Mouse (Mus musculus) midbrain, embryonic 16.5 days (tissue): ENCODE measurements around the gene Fggy. TPM values are rescaled to one million over a fixed set of nuclear protein-coding genes. Genes with fewer than 3 reads are reported as not detected.

Experiments used
- ATAC-seq: fragments of 200-750 bp; cut with Nextera tagmentation; 2 replicates; pipeline ENCODE4 v1.8.0; 2017; ENCODE audit warnings: moderate TSS enrichment
- H3K27ac ChIP-seq: fragments of 300-500 bp; sonication (generic); 2 replicates; pipeline ENCODE4 v1.5.1; 2014; ENCODE audit warnings: mild to moderate bottlenecking, low read length, mixed read lengths
- H3K27me3 ChIP-seq: fragments of 300-500 bp; sonication (generic); 2 replicates; pipeline ENCODE4 v1.6.1; 2014; ENCODE audit warnings: low read depth, low read length, mixed read lengths; ENCODE audit not compliant: control insufficient read depth, insufficient read depth
- H3K36me3 ChIP-seq: fragments of 300-500 bp; sonication (generic); 2 replicates; pipeline ENCODE4 v1.6.1; 2014; ENCODE audit warnings: mild to moderate bottlenecking, low read length, moderate library complexity, mixed read lengths; ENCODE audit not compliant: control insufficient read depth, insufficient read depth
- H3K4me1 ChIP-seq: fragments of 300-500 bp; sonication (generic); 2 replicates; pipeline ENCODE4 v1.6.1; 2014; ENCODE audit warnings: mild to moderate bottlenecking, low read length, mixed read lengths; ENCODE audit not compliant: control insufficient read depth, insufficient read depth
- H3K4me2 ChIP-seq: fragments of 300-500 bp; sonication (generic); 2 replicates; pipeline ENCODE4 v1.6.1; 2014; ENCODE audit warnings: mild to moderate bottlenecking, low read length, mixed read lengths
- H3K4me3 ChIP-seq: fragments of 300-500 bp; sonication (generic); 2 replicates; pipeline ENCODE4 v1.5.1; 2014; ENCODE audit warnings: low read depth, mild to moderate bottlenecking, low read length, moderate library complexity, mixed read lengths
- H3K9ac ChIP-seq: fragments of 300-500 bp; sonication (generic); 2 replicates; pipeline ENCODE4 v1.6.1; 2014; ENCODE audit warnings: low read depth, low read length, mixed read lengths
- H3K9me3 ChIP-seq: fragments of 300-500 bp; sonication (generic); replicated peaks from 2 replicates; pipeline ENCODE4 v1.6.1; 2014; ENCODE audit warnings: mild to moderate bottlenecking, low read length, mixed read lengths; ENCODE audit not compliant: control insufficient read depth, poor library complexity, severe bottlenecking
- WGBS: fragments of 180-500 bp; shearing (Covaris S2); extraction: QIAGEN DNeasy Blood & Tissue Kit; methylation state at CpG from one replicate; pipeline ENCODE4 v1.1.7; 2014; 5-methylcytosine and 5-hydroxymethylcytosine counted together
- polyA plus RNA-seq: library from polyadenylated mRNA; unstranded; fragments of >200 nt; fragmentation: Nextera tagmentation; extraction: Ambion mirVana; gene quantifications from 2 replicates; pipeline ENCODE4 v1.2.1, GENCODE M21; 2015

Fggy gene
- polyA plus RNA-seq, 1 experiment from 2014 or later, result 5.9 TPM

GRCm38 (mm10) chr4:95934384-95935035 is 377.2 kb downstream of the Fggy start:
- no peak for ATAC-seq
- no peaks in the 10 kb centered on the region for H3K9me3 ChIP-seq
- H3K4me1 ChIP-seq, result no peaks in the 10 kb centered on the region
- no peak overlapping the region for H3K4me3 ChIP-seq
- no peaks in the 10 kb centered on the region for H3K27me3 ChIP-seq
- 81% methylated on average over 4 of the region's 4 CpGs for WGBS
- no peak overlapping the region for H3K4me2 ChIP-seq
- no peak overlapping the region for H3K9ac ChIP-seq
- H3K27ac ChIP-seq, result no peak overlapping the region
- no peaks in the 10 kb centered on the region for H3K36me3 ChIP-seq

- WGBS, result 79% methylated on average over 3 of the region's 3 CpGs
- no peak overlapping the region for H3K27ac ChIP-seq
Measured at GRCm38 (mm10) chr4:95938701-95939100, 381.4 kb downstream of the Fggy start.

GRCm38 (mm10) chr4:95947896-95948295 is 390.6 kb downstream of the Fggy start:
- Histone ChIP-seq H3K9ac (no peak overlapping the region), H3K4me2 (no peak overlapping the region), H3K4me3 (no peak overlapping the region), H3K27ac (no peak overlapping the region), H3K36me3 (no peaks in the 10 kb centered on the region), H3K9me3 (no peaks in the 10 kb centered on the region; the same call in 1 of the 2 replicates), H3K27me3 (no peaks in the 10 kb centered on the region), H3K4me1 (no peaks in the 10 kb centered on the region)
- 75% methylated on average over 1 of the region's 1 CpGs for WGBS
- ATAC-seq, result no peak

More at GRCm38 (mm10) chr4:95938701-95939100, 381.4 kb downstream of the Fggy start:
- Histone ChIP-seq H3K9me3 (no peaks in the 10 kb centered on the region), H3K36me3 (no peaks in the 10 kb centered on the region), H3K9ac (no peak overlapping the region), H3K4me3 (no peak overlapping the region), H3K4me1 (no peaks in the 10 kb centered on the region), H3K4me2 (no peak overlapping the region), H3K27me3 (no peaks in the 10 kb centered on the region)
- no peak for ATAC-seq

GRCm38 (mm10) chr4:95953328-95953727 is 396.0 kb downstream of the Fggy start:
- no peaks in the 10 kb centered on the region for H3K36me3 ChIP-seq
- no peak overlapping the region for H3K4me3 ChIP-seq
- H3K9ac ChIP-seq, result no peak overlapping the region
- no peaks in the 10 kb centered on the region for H3K27me3 ChIP-seq
- H3K4me2 ChIP-seq, result no peak overlapping the region
- no peaks in the 10 kb centered on the region for H3K9me3 ChIP-seq
- no peak for ATAC-seq
- H3K4me1 ChIP-seq, result no peaks in the 10 kb centered on the region
- no peak overlapping the region for H3K27ac ChIP-seq

- H3K4me2 ChIP-seq, result peak within 1 kb of the TSS; percentile 87
- WGBS, result under 1% methylated on average over 81 of the region's 82 CpGs
Measured at GRCm38 (mm10) chr4:95966928-95967724, 409.8 kb downstream of the Fggy start, which contains the start of gene Hook1. Gene Hook1, plus strand, starts transcription at chr4:95967240.

More at GRCm38 (mm10) chr4:95966928-95967724, 409.8 kb downstream of the Fggy start, which contains the start of gene Hook1:
- no peaks in the 10 kb centered on the region for H3K27me3 ChIP-seq
- H3K27ac ChIP-seq, result peak within 1 kb of the TSS; percentile 87
- H3K9ac ChIP-seq, result peak within 1 kb of the TSS; percentile 93
- H3K9me3 ChIP-seq, result no peaks in the 10 kb centered on the region
- peaks cover 17% of the 10 kb centered on the region for H3K4me1 ChIP-seq
- peak; percentile 99 for ATAC-seq
- no peaks in the 10 kb centered on the region for H3K36me3 ChIP-seq
- H3K4me3 ChIP-seq, result peak within 1 kb of the TSS; percentile 72
